Mouse (Mus musculus): ENCODE measurements around the gene Fat1. TPM values are rescaled to one million over a fixed set of nuclear protein-coding genes. Genes with fewer than 3 reads are reported as not detected.

The Fat1 gene
- polyA plus RNA-seq, 1 experiment: 0.01 TPM

DNA sequence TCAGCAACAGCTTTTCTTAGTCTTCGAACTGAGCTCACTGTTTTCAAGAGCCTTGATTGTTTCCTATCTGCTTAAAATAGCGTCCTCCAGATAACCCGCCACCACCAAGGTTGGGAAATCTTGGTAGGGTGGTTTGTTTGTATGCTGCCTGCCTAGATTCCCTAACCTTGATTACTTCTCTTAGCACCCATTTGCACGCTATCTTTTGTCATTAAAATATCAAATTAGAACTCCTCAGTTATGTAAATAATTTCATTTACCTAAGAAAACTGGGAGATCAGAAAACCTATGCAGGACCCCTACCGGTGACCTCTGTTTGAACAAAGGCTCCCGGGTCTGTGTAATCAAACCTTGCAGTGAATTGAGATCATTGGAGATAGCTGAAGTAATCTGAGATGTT, 44.0 kb downstream of the Fat1 start:
- H3K9me3 ChIP-seq: peaks cover 17% of the 10 kb centered on the region
- no peaks in the 10 kb centered on the region for H3K36me3 ChIP-seq (replicated peaks; ENCODE audit: low read length)
- H3K27me3 ChIP-seq (replicated peaks): no peaks in the 10 kb centered on the region
- TF ChIP-seq FLI1 (IDR thresholded peaks at IDR 0.05; ENCODE audit: low read length): no peak
- no peak for TF ChIP-seq GATA1 (IDR thresholded peaks at IDR 0.05; ENCODE audit: borderline replicate concordance, low read length)
- H3K4me3 ChIP-seq (replicated peaks): no peak overlapping the region
- no peaks in the 10 kb centered on the region for H3K4me1 ChIP-seq

DNA sequence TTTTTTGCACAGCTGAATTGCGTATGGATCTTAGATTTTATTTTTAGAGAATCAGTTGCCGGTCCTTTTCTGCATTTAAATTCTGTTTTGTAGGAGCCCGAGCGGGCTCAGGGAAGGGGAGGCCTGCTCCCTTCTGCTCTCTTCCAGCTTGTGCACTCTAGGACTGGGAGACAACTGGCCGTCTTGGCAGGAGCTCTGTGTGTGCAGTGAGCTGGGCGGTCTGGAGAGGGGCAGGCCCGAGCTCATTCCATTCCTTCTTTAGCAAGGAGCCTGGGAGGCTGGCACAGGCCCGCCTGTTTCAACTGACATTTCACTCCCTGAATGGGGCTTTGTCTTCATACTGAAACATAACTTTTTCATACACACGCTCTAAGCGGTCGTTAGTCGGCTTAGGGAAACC, 44.8 kb downstream of the Fat1 start:
- no peaks in the 10 kb centered on the region for H3K27me3 ChIP-seq (replicated peaks)
- H3K9me3 ChIP-seq: peaks cover 17% of the 10 kb centered on the region
- H3K4me3 ChIP-seq (replicated peaks): no peak overlapping the region
- H3K4me1 ChIP-seq: no peaks in the 10 kb centered on the region
- TF ChIP-seq FLI1 (IDR thresholded peaks at IDR 0.05; ENCODE audit: low read length): no peak
- TF ChIP-seq GATA1 (IDR thresholded peaks at IDR 0.05; ENCODE audit: borderline replicate concordance, low read length): no peak
- H3K36me3 ChIP-seq (replicated peaks; ENCODE audit: low read length): no peaks in the 10 kb centered on the region

GRCm38 (mm10) chr8:44985326-44986288, 50.4 kb downstream of the Fat1 start:
- Histone ChIP-seq H3K9me3 (no peaks in the 10 kb centered on the region), H3K36me3 (replicated peaks; ENCODE audit: low read length) (no peaks in the 10 kb centered on the region), H3K4me3 (replicated peaks) (no peak overlapping the region), H3K4me1 (no peaks in the 10 kb centered on the region), H3K27me3 (replicated peaks) (peaks cover 5% of the 10 kb centered on the region)
- TF ChIP-seq FLI1 (IDR thresholded peaks at IDR 0.05; ENCODE audit: low read length): no peak
- TF ChIP-seq GATA1 (IDR thresholded peaks at IDR 0.05; ENCODE audit: borderline replicate concordance, low read length): no peak

GRCm38 (mm10) chr8:44991700-44992487, 56.6 kb downstream of the Fat1 start:
- H3K27me3 ChIP-seq (replicated peaks): peaks cover 24% of the 10 kb centered on the region
- H3K36me3 ChIP-seq (replicated peaks; ENCODE audit: low read length): no peaks in the 10 kb centered on the region
- H3K9me3 ChIP-seq: no peaks in the 10 kb centered on the region
- H3K4me1 ChIP-seq: no peaks in the 10 kb centered on the region
- H3K4me3 ChIP-seq (replicated peaks): no peak overlapping the region
- TF ChIP-seq FLI1 (IDR thresholded peaks at IDR 0.05; ENCODE audit: low read length): no peak
- no peak for TF ChIP-seq GATA1 (IDR thresholded peaks at IDR 0.05; ENCODE audit: borderline replicate concordance, low read length)

- Histone ChIP-seq H3K4me3 (replicated peaks) (no peak overlapping the region), H3K36me3 (replicated peaks; ENCODE audit: low read length) (no peaks in the 10 kb centered on the region), H3K9me3 (no peaks in the 10 kb centered on the region), H3K27me3 (replicated peaks) (peaks cover 24% of the 10 kb centered on the region), H3K4me1 (no peaks in the 10 kb centered on the region)
- no peak for TF ChIP-seq FLI1 (IDR thresholded peaks at IDR 0.05; ENCODE audit: low read length)
- no peak for TF ChIP-seq GATA1 (IDR thresholded peaks at IDR 0.05; ENCODE audit: borderline replicate concordance, low read length)
Measured at GRCm38 (mm10) chr8:44992664-44993063, 57.4 kb downstream of the Fat1 start.

DNA sequence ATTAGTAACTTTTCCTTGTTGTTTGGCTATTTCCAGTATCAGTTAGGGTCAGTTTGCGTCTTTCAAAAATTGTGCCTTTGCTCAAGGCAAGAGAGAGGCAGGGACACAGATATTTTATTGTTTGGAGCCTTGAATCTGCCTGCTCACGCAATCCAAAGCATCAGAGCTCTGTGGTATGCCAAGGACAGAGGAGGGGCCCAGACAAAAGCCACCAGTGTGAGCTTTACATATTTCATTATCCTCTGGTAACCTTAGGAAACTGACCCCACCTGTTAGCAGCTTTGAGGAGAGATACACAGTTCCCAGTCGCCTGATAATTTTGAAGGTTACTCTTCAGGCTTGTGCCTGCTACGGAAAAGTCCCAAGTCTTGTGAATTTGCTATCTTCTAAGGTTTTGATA, 58.1 kb downstream of the Fat1 start:
- Histone ChIP-seq H3K27me3 (replicated peaks) (peaks cover 24% of the 10 kb centered on the region), H3K9me3 (no peaks in the 10 kb centered on the region), H3K36me3 (replicated peaks; ENCODE audit: low read length) (no peaks in the 10 kb centered on the region), H3K4me1 (no peaks in the 10 kb centered on the region), H3K4me3 (replicated peaks) (no peak overlapping the region)
- TF ChIP-seq GATA1 (IDR thresholded peaks at IDR 0.05; ENCODE audit: borderline replicate concordance, low read length) (no peak), FLI1 (IDR thresholded peaks at IDR 0.05; ENCODE audit: low read length) (no peak)

DNA sequence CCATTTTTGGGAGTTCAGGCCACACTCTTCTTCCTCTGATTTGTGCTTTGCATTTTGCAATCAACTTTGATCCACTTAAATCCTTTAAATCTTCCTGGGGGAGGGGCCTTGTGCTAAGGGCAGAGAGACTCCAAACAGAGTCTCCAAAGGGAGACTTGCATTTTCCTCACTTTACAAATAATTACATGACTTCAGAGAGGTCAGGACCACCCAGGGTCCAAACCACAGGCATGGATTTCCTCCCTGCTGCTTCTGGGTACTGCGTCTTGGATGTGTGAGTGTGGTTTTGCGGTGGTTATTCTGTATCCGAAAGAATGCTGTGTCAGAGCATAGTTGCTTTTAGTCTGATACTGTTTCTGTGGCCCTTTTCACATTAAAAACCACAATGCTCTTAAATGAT, 61.2 kb downstream of the Fat1 start:
- Histone ChIP-seq H3K4me1 (no peaks in the 10 kb centered on the region), H3K27me3 (replicated peaks) (peaks cover 23% of the 10 kb centered on the region), H3K9me3 (no peaks in the 10 kb centered on the region), H3K36me3 (replicated peaks; ENCODE audit: low read length) (no peaks in the 10 kb centered on the region), H3K4me3 (replicated peaks) (no peak overlapping the region)
- TF ChIP-seq FLI1 (IDR thresholded peaks at IDR 0.05; ENCODE audit: low read length) (no peak), GATA1 (IDR thresholded peaks at IDR 0.05; ENCODE audit: borderline replicate concordance, low read length) (no peak)

GRCm38 (mm10) chr8:44997321-44997720, 62.1 kb downstream of the Fat1 start:
- Histone ChIP-seq H3K36me3 (replicated peaks; ENCODE audit: low read length) (no peaks in the 10 kb centered on the region), H3K27me3 (replicated peaks) (peaks cover 23% of the 10 kb centered on the region), H3K4me1 (no peaks in the 10 kb centered on the region), H3K4me3 (replicated peaks) (no peak overlapping the region), H3K9me3 (no peaks in the 10 kb centered on the region)
- TF ChIP-seq GATA1 (IDR thresholded peaks at IDR 0.05; ENCODE audit: borderline replicate concordance, low read length) (no peak), FLI1 (IDR thresholded peaks at IDR 0.05; ENCODE audit: low read length) (no peak)

DNA sequence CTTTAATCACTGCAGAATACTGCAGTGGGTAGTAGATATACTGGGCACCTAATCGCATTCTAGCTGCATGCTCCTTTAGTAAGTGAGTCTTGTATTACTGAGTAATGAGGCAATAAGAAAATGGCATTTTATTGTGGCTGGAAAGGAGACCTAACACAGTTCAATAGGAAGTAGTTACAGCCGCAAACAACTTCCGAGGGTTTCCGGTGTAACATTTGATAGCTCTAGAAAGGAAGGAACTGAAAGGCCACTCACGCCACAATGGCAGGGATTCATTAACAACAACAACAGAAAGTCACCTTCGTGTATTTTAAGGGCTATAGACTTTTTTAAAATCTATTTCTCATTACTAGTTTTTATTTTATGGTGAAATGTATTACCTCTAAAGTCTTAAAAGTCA, 62.6 kb downstream of the Fat1 start:
- H3K4me3 ChIP-seq (replicated peaks): no peak overlapping the region
- H3K9me3 ChIP-seq: no peaks in the 10 kb centered on the region
- H3K27me3 ChIP-seq (replicated peaks): peaks cover 19% of the 10 kb centered on the region
- TF ChIP-seq GATA1 (IDR thresholded peaks at IDR 0.05; ENCODE audit: borderline replicate concordance, low read length) (no peak), FLI1 (IDR thresholded peaks at IDR 0.05; ENCODE audit: low read length) (no peak)
- H3K4me1 ChIP-seq: no peaks in the 10 kb centered on the region
- no peaks in the 10 kb centered on the region for H3K36me3 ChIP-seq (replicated peaks; ENCODE audit: low read length)

- Histone ChIP-seq H3K9me3 (no peaks in the 10 kb centered on the region), H3K36me3 (replicated peaks; ENCODE audit: low read length) (no peaks in the 10 kb centered on the region)
- TF ChIP-seq FLI1 (IDR thresholded peaks at IDR 0.05; ENCODE audit: low read length) (no peak), GATA1 (IDR thresholded peaks at IDR 0.05; ENCODE audit: borderline replicate concordance, low read length) (no peak)
Measured at GRCm38 (mm10) chr8:44998275-44998674, 63.0 kb downstream of the Fat1 start.

More at GRCm38 (mm10) chr8:44998275-44998674, 63.0 kb downstream of the Fat1 start:
- Histone ChIP-seq H3K27me3 (replicated peaks) (peaks cover 19% of the 10 kb centered on the region), H3K4me3 (replicated peaks) (no peak overlapping the region), H3K4me1 (no peaks in the 10 kb centered on the region)

Measured in megakaryocyte, embryonic 14.5 days (primary cell).